Mouse (Mus musculus) myocyte (in vitro differentiated cells): ENCODE results near the gene Hist2h3b.

Experiments used
- MAX ChIP-seq: IDR thresholded peaks from one replicate; pipeline ENCODE4 v1.6.1; 2011; ENCODE audit warnings: low read depth, mild to moderate bottlenecking, control low read depth
- MYOD1 ChIP-seq, 3 experiments: IDR thresholded peaks; one replicate each; pipeline ENCODE4 v1.6.1; 2011; ENCODE audit warnings: control low read depth in 2 of 3, low read depth in 2 of 3, mild to moderate bottlenecking in 2 of 3, moderate library complexity in 1 of 3; ENCODE audit not compliant: insufficient read length in 2 of 3, control insufficient read depth in 1 of 3
- POLR2A ChIP-seq: IDR thresholded peaks from one replicate; pipeline ENCODE4 v1.6.1; 2011; ENCODE audit warnings: low read depth, mild to moderate bottlenecking, control low read depth, moderate library complexity; ENCODE audit not compliant: insufficient read length
- TCF12 ChIP-seq: IDR thresholded peaks from one replicate; pipeline ENCODE4 v1.6.1; 2011; ENCODE audit warnings: mild to moderate bottlenecking, control low read depth; ENCODE audit not compliant: poor library complexity, insufficient read depth, severe bottlenecking
- USF1 ChIP-seq: IDR thresholded peaks from one replicate; pipeline ENCODE4 v1.6.1; 2011; ENCODE audit warnings: low read depth, mild to moderate bottlenecking, control low read depth, moderate library complexity

GRCm38 (mm10) chr3:96219661-96220130, 48.8 kb upstream of the Hist2h3b start, which contains the start of the genes Bola1 and Hist2h2ab:
- TF ChIP-seq MAX (no peak), POLR2A (peak; percentile 97), TCF12 (no peak), MYOD1 (IDR thresholded peaks at IDR 0.05; ENCODE audit: control insufficient read depth in 1 of 3, insufficient read length in 2 of 3, low read depth in 2 of 3) (peak in 1 of 3 experiments; percentile 27), USF1 (no peak)
